Mouse (Mus musculus) adrenal gland, adult 18-20 months (tissue): Measurements from ENCODE around the gene Slc7a12. TPM values are rescaled to one million over a fixed set of nuclear protein-coding genes. Genes with fewer than 3 reads are reported as not detected.

Experiments used
- DNase-seq, 2 experiments: peaks; one replicate each; pipeline ENCODE4 v3.0.0; 2021 to 2022; ENCODE audit warnings: low spot score in 2 of 2
- long read RNA-seq, 2 experiments: library from polyadenylated mRNA; stranded (forward); transcript quantifications; one replicate each; pipeline ENCODE4 v2.0.0; 2021
- total RNA-seq, 2 experiments: library from RNA; stranded (reverse); gene quantifications; 1 replicate in 1 of 2; 2 replicates in 1 of 2; pipeline ENCODE4 v1.2.3; 2021

Gene Slc7a12
- not detected for total RNA-seq
- long read RNA-seq, experiment 1: 0 reads
- long read RNA-seq, experiment 2: 0 reads

DNA sequence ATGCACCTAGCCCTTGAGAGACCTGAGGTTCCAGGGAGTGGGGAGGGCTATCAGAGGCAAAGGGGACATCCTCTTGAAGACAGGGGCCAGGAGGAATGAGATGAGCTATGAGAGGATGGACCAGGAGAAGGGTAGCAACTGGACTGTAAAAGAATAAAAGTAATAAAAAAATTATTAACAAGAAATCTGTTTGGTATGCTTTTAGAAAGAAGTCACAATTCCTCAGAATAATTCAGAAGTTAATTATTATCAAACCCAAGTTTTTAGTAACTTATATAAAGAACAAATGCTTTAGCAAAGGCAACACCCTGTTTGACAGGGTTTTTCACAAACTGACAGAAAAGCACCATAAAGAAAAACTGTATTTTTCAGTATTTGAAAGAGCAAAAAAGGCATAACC lies at the start of gene Slc7a12:
TSS of gene Slc7a12 (plus strand) at position 301 of the 400 bp plus-strand sequence.
- no peak for DNase-seq

DNA sequence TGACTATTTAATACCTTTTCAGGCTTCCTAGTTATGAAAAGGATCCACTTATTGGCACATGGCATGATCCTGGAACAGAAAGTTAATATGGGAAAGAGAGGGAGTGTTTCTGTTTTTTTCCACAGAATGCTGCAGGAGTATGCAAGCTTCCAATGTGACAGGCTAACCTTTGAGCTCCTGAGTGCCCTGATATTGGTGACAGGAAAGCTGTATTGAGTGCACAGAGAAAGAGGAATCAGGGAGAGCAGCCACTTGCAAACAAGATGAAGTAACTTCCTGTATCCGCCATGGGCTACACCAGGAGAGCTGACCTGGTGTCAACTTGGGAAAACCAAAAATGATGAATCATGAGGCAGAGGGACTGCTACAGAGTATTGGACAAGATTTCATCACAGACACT lies 48.1 kb upstream of the Slc7a12 start:
- DNase-seq: no peak

DNA sequence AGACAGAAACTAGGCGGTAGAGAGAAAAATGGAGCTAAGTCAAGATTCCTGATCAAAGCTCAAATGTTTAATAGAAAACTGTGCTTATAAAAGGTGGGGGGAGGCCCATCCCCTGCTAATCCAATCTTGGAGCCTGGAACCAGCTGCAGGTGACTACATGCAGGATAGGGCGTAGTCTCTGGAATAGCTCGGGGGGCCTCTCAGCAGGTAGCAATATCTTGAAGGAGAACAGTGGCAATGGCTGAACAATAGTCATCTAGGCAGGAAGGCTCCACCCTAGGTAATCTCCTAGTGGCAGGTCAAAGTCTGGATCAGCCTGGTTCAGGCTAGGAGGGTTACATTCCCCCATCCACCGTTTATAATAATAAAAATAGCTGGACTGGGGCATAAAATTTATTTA lies 34.5 kb upstream of the Slc7a12 start:
- no peak for DNase-seq

DNA sequence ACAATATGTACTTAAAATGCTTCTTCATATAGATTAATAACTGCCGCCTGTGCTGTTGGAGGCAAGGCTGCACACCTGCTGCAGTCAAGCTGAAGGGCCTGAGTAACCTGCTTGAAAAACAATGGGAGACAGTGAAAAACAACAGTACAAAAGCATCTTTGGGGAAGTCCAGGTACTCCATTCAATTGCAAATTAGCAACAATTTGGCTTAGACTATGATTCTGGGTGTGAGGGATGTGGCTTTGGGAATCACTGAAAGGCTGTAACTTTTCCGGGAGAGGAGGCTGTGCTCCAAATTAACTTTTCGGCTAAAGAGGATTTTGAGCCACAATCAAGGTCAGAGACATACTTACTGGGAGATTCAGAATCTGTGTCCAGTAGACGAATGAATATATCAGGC lies 33.8 kb upstream of the Slc7a12 start:
- no peak for DNase-seq

Other genes with a start within 250 kb of the Slc7a12 start
- gene 1810022K09Rik, start 130.6 kb downstream of the Slc7a12 start, total RNA-seq: 100 to 1,000 TPM; 145 to 161 TPM
- gene Car13, start 161.0 kb downstream of the Slc7a12 start, total RNA-seq: 10 to 100 TPM; 11.6 to 15.9 TPM